Mouse (Mus musculus) thymus, adult 2 months (tissue): ENCODE results near the gene Igdcc4. TPM values are rescaled to one million over a fixed set of nuclear protein-coding genes. Genes with fewer than 3 reads are reported as not detected.

Source experiments
- DNase-seq: peaks from one replicate; pipeline ENCODE4 v3.0.0; 2021
- H3K27ac ChIP-seq: fragments of 200-500 bp; 2 replicates; pipeline ENCODE4 v1.5.1; 2012; ENCODE audit warnings: low read length, control low read depth; ENCODE audit not compliant: control insufficient read depth, insufficient read depth
- H3K27me3 ChIP-seq: fragments of 200-500 bp; 2 replicates; pipeline ENCODE4 v1.6.1; 2012; ENCODE audit warnings: mild to moderate bottlenecking, low read length, moderate library complexity, mixed read lengths; ENCODE audit not compliant: control insufficient read depth, insufficient read depth
- H3K36me3 ChIP-seq: fragments of 200-500 bp; 2 replicates; pipeline ENCODE4 v1.6.1; 2012; ENCODE audit warnings: mild to moderate bottlenecking, low read length, moderate library complexity; ENCODE audit not compliant: control insufficient read depth, insufficient read depth
- H3K4me1 ChIP-seq: fragments of 200-500 bp; replicated peaks from 2 replicates; pipeline ENCODE4 v1.6.1; 2012; ENCODE audit warnings: low read length; ENCODE audit not compliant: control insufficient read depth, insufficient read depth
- H3K4me3 ChIP-seq: fragments of 200-500 bp; 2 replicates; pipeline ENCODE4 v1.5.1; 2012; ENCODE audit warnings: mild to moderate bottlenecking, low read length, control low read depth, moderate library complexity; ENCODE audit not compliant: control insufficient read depth, insufficient read depth
- CTCF ChIP-seq: fragments of 200-500 bp; IDR thresholded peaks from 2 replicates; pipeline ENCODE4 v1.5.1; 2012; ENCODE audit warnings: mild to moderate bottlenecking, control low read depth, low read length, moderate library complexity, borderline replicate concordance; ENCODE audit not compliant: control insufficient read depth, poor library complexity, insufficient read depth; ENCODE audit errors: extremely low read depth
- POLR2A ChIP-seq: fragments of 200-500 bp; IDR thresholded peaks from 2 replicates; pipeline ENCODE4 v1.6.1; 2012; ENCODE audit warnings: mild to moderate bottlenecking, low read length, control low read depth, moderate library complexity; ENCODE audit not compliant: control insufficient read depth, poor library complexity, insufficient read depth; ENCODE audit errors: extremely low read depth
- WGBS: fragments of 180-500 bp; shearing (Covaris S2); methylation state at CpG from one replicate; pipeline ENCODE4 v1.1.7; 2018; 5-methylcytosine and 5-hydroxymethylcytosine counted together
- polyA plus RNA-seq: library from polyadenylated mRNA; depleted of rRNA; stranded (reverse); fragments of >200 nt; gene quantifications from 2 replicates; pipeline ENCODE4 v1.2.3, GENCODE M21; 2012

Igdcc4 gene
- polyA plus RNA-seq, 1 experiment: 11.7 TPM

- no peak for DNase-seq
- 88% methylated on average over 2 of the region's 2 CpGs for WGBS
Measured at GRCm38 (mm10) chr9:65113694-65114093, 12.4 kb downstream of the Igdcc4 start.

GRCm38 (mm10) chr9:65115891-65116290 lies 14.6 kb downstream of the Igdcc4 start:
- no peaks in the 10 kb centered on the region for H3K27me3 ChIP-seq
- TF ChIP-seq CTCF: no peak
- TF ChIP-seq POLR2A: no peak
- 97% methylated on average over 2 of the region's 2 CpGs for WGBS
- H3K36me3 ChIP-seq: no peaks in the 10 kb centered on the region
- H3K4me1 ChIP-seq: no peaks in the 10 kb centered on the region
- H3K27ac ChIP-seq: no peak overlapping the region
- no peak for DNase-seq
- H3K4me3 ChIP-seq: no peak overlapping the region

More at GRCm38 (mm10) chr9:65113694-65114093, 12.4 kb downstream of the Igdcc4 start:
- Histone ChIP-seq H3K27me3 (no peaks in the 10 kb centered on the region; the same call in 1 of the 2 replicates), H3K27ac (no peak overlapping the region), H3K4me3 (no peak overlapping the region), H3K4me1 (no peaks in the 10 kb centered on the region), H3K36me3 (no peaks in the 10 kb centered on the region)
- TF ChIP-seq CTCF (no peak), POLR2A (no peak)

- H3K36me3 ChIP-seq: no peaks in the 10 kb centered on the region
- no peak for DNase-seq
- WGBS: 71% methylated on average over 2 of the region's 2 CpGs
- TF ChIP-seq CTCF (no peak), POLR2A (no peak)
- H3K27ac ChIP-seq: no peak overlapping the region
- no peaks in the 10 kb centered on the region for H3K4me1 ChIP-seq
- H3K27me3 ChIP-seq: no peaks in the 10 kb centered on the region
- H3K4me3 ChIP-seq: no peak overlapping the region
Measured at GRCm38 (mm10) chr9:65117516-65117915, 16.2 kb downstream of the Igdcc4 start.

GRCm38 (mm10) chr9:65120935-65121334 lies 19.6 kb downstream of the Igdcc4 start:
- Histone ChIP-seq H3K27me3 (no peaks in the 10 kb centered on the region; the same call in 1 of the 2 replicates), H3K4me3 (no peak overlapping the region), H3K27ac (no peak overlapping the region), H3K4me1 (no peaks in the 10 kb centered on the region; the same call in 1 of the 2 replicates), H3K36me3 (no peaks in the 10 kb centered on the region)
- 11% methylated on average over 3 of the region's 3 CpGs for WGBS
- TF ChIP-seq CTCF: peak; percentile 41; the same call in 1 of the 2 replicates
- no peak for TF ChIP-seq POLR2A
- DNase-seq: peak; percentile 40

GRCm38 (mm10) chr9:65122545-65122944 lies 21.3 kb downstream of the Igdcc4 start:
- no peak overlapping the region for H3K4me3 ChIP-seq
- no peaks in the 10 kb centered on the region; the same call in 1 of the 2 replicates for H3K27me3 ChIP-seq
- TF ChIP-seq CTCF (no peak), POLR2A (no peak)
- 68% methylated on average over 18 of the region's 18 CpGs for WGBS
- no peak overlapping the region for H3K27ac ChIP-seq
- no peaks in the 10 kb centered on the region for H3K36me3 ChIP-seq
- H3K4me1 ChIP-seq: no peaks in the 10 kb centered on the region; the same call in 1 of the 2 replicates
- no peak for DNase-seq

GRCm38 (mm10) chr9:65123552-65124168 lies 22.4 kb downstream of the Igdcc4 start:
- WGBS: 7% methylated on average over 48 of the region's 48 CpGs
- peak; percentile 32 for DNase-seq

More at GRCm38 (mm10) chr9:65123552-65124168, 22.4 kb downstream of the Igdcc4 start:
- TF ChIP-seq CTCF (peak; percentile 74; the same call in 1 of the 2 replicates), POLR2A (no peak)
- Histone ChIP-seq H3K27me3 (no peaks in the 10 kb centered on the region; the same call in 1 of the 2 replicates), H3K27ac (no peak overlapping the region), H3K4me1 (peaks cover 5% of the 10 kb centered on the region), H3K36me3 (no peaks in the 10 kb centered on the region), H3K4me3 (peak overlapping the region; percentile 14)
